Mouse (Mus musculus): ENCODE data around the gene Cd93. TPM values are rescaled to one million over a fixed set of nuclear protein-coding genes. Genes with fewer than 3 reads are reported as not detected.

Cd93 gene
- polyA plus RNA-seq, 1 experiment from 2014 or later, result 7.5 TPM

GRCm38 (mm10) chr2:148387652-148388581 lies 55.4 kb downstream of the Cd93 start:
- Histone ChIP-seq H3K27me3 (ENCODE audit: control insufficient read depth, insufficient read depth, low read length) (no peaks in the 10 kb centered on the region), H3K9me3 (ENCODE audit: control insufficient read depth, low read length) (no peaks in the 10 kb centered on the region), H3K27ac (ENCODE audit: low read depth, low read length) (no peak overlapping the region), H3K36me3 (ENCODE audit: control insufficient read depth, insufficient read depth, low read length) (no peaks in the 10 kb centered on the region), H3K9ac (ENCODE audit: low read depth, low read length) (no peak overlapping the region), H3K4me1 (replicated peaks; ENCODE audit: control insufficient read depth, insufficient read depth, low read length) (no peaks in the 10 kb centered on the region), H3K4me3 (ENCODE audit: low read depth, low read length) (no peak overlapping the region), H3K4me2 (replicated peaks; ENCODE audit: low read depth, low read length) (no peak overlapping the region)
- DNase-seq (ENCODE audit: low spot score) (no peak), ATAC-seq (ENCODE audit: low FRiP score) (no peak)
- 69% methylated on average over 6 of the region's 6 CpGs for WGBS

GRCm38 (mm10) chr2:148386927-148387326 lies 56.4 kb downstream of the Cd93 start:
- no peak overlapping the region for H3K27ac ChIP-seq (ENCODE audit: low read depth, low read length)
- H3K4me3 ChIP-seq (ENCODE audit: low read depth, low read length), result no peak overlapping the region
- WGBS, result 90% methylated on average over 2 of the region's 2 CpGs
- no peaks in the 10 kb centered on the region for H3K27me3 ChIP-seq (ENCODE audit: control insufficient read depth, insufficient read depth, low read length)
- H3K36me3 ChIP-seq (ENCODE audit: control insufficient read depth, insufficient read depth, low read length), result no peaks in the 10 kb centered on the region
- H3K4me1 ChIP-seq (replicated peaks; ENCODE audit: control insufficient read depth, insufficient read depth, low read length), result no peaks in the 10 kb centered on the region
- no peak overlapping the region for H3K4me2 ChIP-seq (replicated peaks; ENCODE audit: low read depth, low read length)
- DNase-seq (ENCODE audit: low spot score), result no peak
- H3K9ac ChIP-seq (ENCODE audit: low read depth, low read length), result no peak overlapping the region
- no peaks in the 10 kb centered on the region for H3K9me3 ChIP-seq (ENCODE audit: control insufficient read depth, low read length)
- ATAC-seq (ENCODE audit: low FRiP score), result no peak

Other genes with a start within 250 kb of the Cd93 start
- gene Sstr4, start 48.2 kb downstream of the Cd93 start, polyA plus RNA-seq (2014; fragmentation: Nextera tagmentation; extraction: Ambion mirVana), result 0.75 and 0.85 TPM in 2 replicates
- gene Thbd, start 35.4 kb downstream of the Cd93 start, polyA plus RNA-seq (2014; fragmentation: Nextera tagmentation; extraction: Ambion mirVana), result 6.8 and 7.4 TPM in 2 replicates
- 113 and 114 TPM in 2 replicates for gene Nxt1, start 229.0 kb upstream of the Cd93 start, polyA plus RNA-seq (2014; fragmentation: Nextera tagmentation; extraction: Ambion mirVana)
- gene Gzf1, start 237.5 kb upstream of the Cd93 start, polyA plus RNA-seq (2014; fragmentation: Nextera tagmentation; extraction: Ambion mirVana), result 21.0 and 24.8 TPM in 2 replicates